Comparison of ENCODE assay signal across 8 mouse cellular contexts in the genomic region with DNA sequence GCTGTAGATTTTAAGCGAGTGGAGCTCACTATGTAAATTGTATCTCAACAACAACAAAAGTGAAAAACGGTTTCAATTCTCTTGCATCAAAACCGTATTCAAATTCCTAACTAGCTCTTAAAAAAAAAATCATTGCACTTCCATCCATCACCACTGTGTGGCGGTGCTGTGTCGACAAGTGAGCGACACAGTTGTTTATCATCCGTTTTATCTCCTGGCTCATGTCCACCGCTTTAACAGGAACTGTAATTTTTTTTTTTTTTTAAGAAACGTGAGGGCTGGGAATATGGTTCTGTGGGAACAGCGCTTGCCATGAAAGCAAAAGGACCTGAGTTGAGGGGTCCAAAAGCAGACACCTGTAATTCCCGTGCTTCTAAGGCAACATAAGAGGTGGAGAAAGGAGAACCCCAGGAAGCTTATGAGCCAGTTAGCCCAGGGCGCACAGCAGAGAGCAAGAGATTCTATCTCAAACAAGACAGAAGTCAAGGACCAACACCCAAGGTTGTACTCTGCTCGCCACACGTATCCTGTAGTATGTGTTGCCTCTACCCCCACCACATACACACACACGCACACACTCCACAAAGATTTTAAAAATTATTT. TPM values are rescaled to one million over a fixed set of nuclear protein-coding genes. Genes with fewer than 3 reads are reported as not detected.
DNase-seq lines count a peak whose midpoint lies in the region; ATAC-seq and TF ChIP-seq lines count a peak whose summit lies in the region.

No protein-coding gene starts in this region.

- 23% methylated on average over 15 of the region's 15 CpGs for WGBS in intestine, postnatal 0 days
- 24% methylated on average over 15 of the region's 15 CpGs for WGBS in midbrain, embryonic 16.5 days

- H3K9me3 ChIP-seq in intestine, postnatal 0 days (ENCODE audit: control insufficient read depth): no peaks in the 10 kb centered on the region
- H3K9me3 ChIP-seq in midbrain, embryonic 16.5 days (replicated peaks; ENCODE audit: control insufficient read depth, low read length, poor library complexity, severe bottlenecking): no peaks in the 10 kb centered on the region

- peak; percentile 16 for DNase-seq in ovary, adult 18-20 months (ENCODE audit: low spot score)
- no peak for DNase-seq in ovary, postnatal 10 days (ENCODE audit: low spot score)
- peak; percentile 81 to 87 for DNase-seq in cerebellum, postnatal 14 days
- DNase-seq in frontal cortex, postnatal 25 days (ENCODE audit: low spot score in 2 of 2): peak; percentile 60 to 69
- peak; percentile 90 to 94 for DNase-seq in left cerebral cortex, postnatal 14 days (ENCODE audit: low spot score in 2 of 2)
- peak; percentile 58 to 72 for DNase-seq in spleen, postnatal 36 days (ENCODE audit: low spot score in 2 of 2)

- intact Hi-C loops in left cerebral cortex, postnatal 14 days (cut with DNase I): loop anchor here (2.0 kb wide), 1 partner anchor 60 kb away; no protein-coding TSS in a partner anchor

- no peak overlapping the region for H3K9ac ChIP-seq in intestine, postnatal 0 days (ENCODE audit: low read depth, low read length)
- H3K9ac ChIP-seq in midbrain, embryonic 16.5 days (ENCODE audit: low read depth, low read length): peak overlapping the region; percentile 49; the same call in 1 of the 2 replicates

- no peak overlapping the region for H3K4me3 ChIP-seq in intestine, postnatal 0 days (ENCODE audit: low read depth, low read length)
- H3K4me3 ChIP-seq in midbrain, embryonic 16.5 days (ENCODE audit: low read depth, low read length): peak overlapping the region; percentile 33

- H3K4me2 ChIP-seq in intestine, postnatal 0 days (replicated peaks; ENCODE audit: low read depth): peak overlapping the region; percentile 4; the same call in 1 of the 2 replicates
- peak overlapping the region; percentile 48 for H3K4me2 ChIP-seq in midbrain, embryonic 16.5 days (ENCODE audit: low read length)

- no peaks in the 10 kb centered on the region for H3K36me3 ChIP-seq in intestine, postnatal 0 days (ENCODE audit: control insufficient read depth, insufficient read depth)
- H3K36me3 ChIP-seq in midbrain, embryonic 16.5 days (ENCODE audit: control insufficient read depth, insufficient read depth, low read length): no peaks in the 10 kb centered on the region

- TF ChIP-seq CTCF in intestine, postnatal 0 days (IDR thresholded peaks at IDR 0.05; ENCODE audit: low read depth): peak; percentile 83

- no peaks in the 10 kb centered on the region for H3K4me1 ChIP-seq in intestine, postnatal 0 days (replicated peaks; ENCODE audit: control insufficient read depth, insufficient read depth, low read length)
- H3K4me1 ChIP-seq in midbrain, embryonic 16.5 days (ENCODE audit: control insufficient read depth, insufficient read depth, low read length): peaks cover 2% of the 10 kb centered on the region

- no peaks in the 10 kb centered on the region for H3K27me3 ChIP-seq in intestine, postnatal 0 days (replicated peaks; ENCODE audit: control insufficient read depth, insufficient read depth, low read length)
- H3K27me3 ChIP-seq in midbrain, embryonic 16.5 days (ENCODE audit: control insufficient read depth, insufficient read depth, low read depth, low read length): no peaks in the 10 kb centered on the region; the same call in 1 of the 2 replicates

- H3K27ac ChIP-seq in intestine, postnatal 0 days (ENCODE audit: low read depth, low read length): no peak overlapping the region
- no peak overlapping the region for H3K27ac ChIP-seq in midbrain, embryonic 16.5 days (ENCODE audit: low read length)

- no peak for ATAC-seq in intestine, postnatal 0 days
- ATAC-seq in midbrain, embryonic 16.5 days: peak; percentile 19; the same call in 1 of the 2 replicates

RNA-seq across cellular contexts. Expression of a gene that starts 3.5 kb away (rescaled TPM):
- polyA plus RNA-seq in intestine, postnatal 0 days (2015; fragmentation: Nextera tagmentation; extraction: Ambion mirVana): not detected in 2 replicates
- total RNA-seq in left cerebral cortex, postnatal 14 days (2021): not detected
- 0.24 and 0.31 TPM in 2 replicates for polyA plus RNA-seq in midbrain, embryonic 16.5 days (2015; fragmentation: Nextera tagmentation; extraction: Ambion mirVana)

RNA-seq across cellular contexts. Expression of a gene that starts 45.2 kb away (rescaled TPM):
- 23.8 and 26.0 TPM in 2 replicates for polyA plus RNA-seq in intestine, postnatal 0 days (2015; fragmentation: Nextera tagmentation; extraction: Ambion mirVana)
- total RNA-seq in left cerebral cortex, postnatal 14 days (2021): 1 to 10 TPM; 1.5 to 2.4 TPM
- 0.66 and 1.7 TPM in 2 replicates for polyA plus RNA-seq in midbrain, embryonic 16.5 days (2015; fragmentation: Nextera tagmentation; extraction: Ambion mirVana)

RNA-seq across cellular contexts. Expression of a gene that starts 51.4 kb away (rescaled TPM):
- polyA plus RNA-seq in intestine, postnatal 0 days (2015; fragmentation: Nextera tagmentation; extraction: Ambion mirVana): 23.6 and 30.5 TPM in 2 replicates
- 1 to 10 TPM; 2.1 TPM for total RNA-seq in left cerebral cortex, postnatal 14 days (2021)
- 3.6 and 4.1 TPM in 2 replicates for polyA plus RNA-seq in midbrain, embryonic 16.5 days (2015; fragmentation: Nextera tagmentation; extraction: Ambion mirVana)

RNA-seq across cellular contexts. Expression of a gene that starts 52.8 kb away (rescaled TPM):
- polyA plus RNA-seq in intestine, postnatal 0 days (2015; fragmentation: Nextera tagmentation; extraction: Ambion mirVana): 0.07 and 0.09 TPM in 2 replicates
- total RNA-seq in left cerebral cortex, postnatal 14 days (2021): not detected
- 0.09 TPM in 1 of 2 replicates, not detected in the other for polyA plus RNA-seq in midbrain, embryonic 16.5 days (2015; fragmentation: Nextera tagmentation; extraction: Ambion mirVana)

RNA-seq across cellular contexts. Expression of a gene that starts 58.5 kb away (rescaled TPM):
- 1.3 and 1.5 TPM in 2 replicates for polyA plus RNA-seq in intestine, postnatal 0 days (2015; fragmentation: Nextera tagmentation; extraction: Ambion mirVana)
- total RNA-seq in left cerebral cortex, postnatal 14 days (2021): 100 to 1,000 TPM; 135 to 136 TPM
- 112 and 128 TPM in 2 replicates for polyA plus RNA-seq in midbrain, embryonic 16.5 days (2015; fragmentation: Nextera tagmentation; extraction: Ambion mirVana)
